Mouse (Mus musculus): ENCODE data around the gene Polg2. TPM values are rescaled to one million over a fixed set of nuclear protein-coding genes. Genes with fewer than 3 reads are reported as not detected.

The Polg2 gene
- total and polyA plus RNA-seq, 3 experiments = 6.3 to 10.7 TPM; not detected in 1

DNA sequence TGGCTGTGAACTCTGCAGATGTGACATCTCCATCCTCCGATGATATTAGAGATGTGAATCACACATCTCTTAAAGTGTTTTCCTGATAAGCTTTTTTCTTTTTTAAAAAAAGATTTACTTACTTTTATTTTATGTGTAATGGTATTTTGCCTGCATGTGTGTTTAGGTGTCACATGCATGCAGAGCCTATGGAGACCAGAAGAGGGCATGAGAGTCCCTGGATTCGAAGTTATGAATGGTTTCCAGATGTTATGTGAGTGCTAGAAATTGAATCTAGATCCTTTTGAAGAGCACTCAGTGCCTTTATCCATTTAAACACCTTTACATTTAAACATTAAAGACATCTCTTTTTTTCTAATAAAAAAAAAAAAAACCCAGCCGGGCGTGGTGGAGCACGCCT, 34.4 kb downstream of the Polg2 start (continued):
- TF ChIP-seq ZMIZ1 (IDR thresholded peaks at IDR 0.05; ENCODE audit: low read depth, low read length) = no peak
- TF ChIP-seq GABPA (IDR thresholded peaks at IDR 0.05; ENCODE audit: low read depth, low read length) = no peak
- no peak for TF ChIP-seq NELFE (IDR thresholded peaks at IDR 0.05; ENCODE audit: low read depth, low read length)
- TF ChIP-seq MXI1 (IDR thresholded peaks at IDR 0.05; ENCODE audit: low read depth, low read length) = no peak
- no peak for TF ChIP-seq E2F4 (IDR thresholded peaks at IDR 0.05; ENCODE audit: borderline replicate concordance, low read depth, low read length)
- peak; percentile 89 for TF ChIP-seq SMC3 (IDR thresholded peaks at IDR 0.05; ENCODE audit: low read depth, low read length)
- no peak for TF ChIP-seq POLR2AphosphoS5 (IDR thresholded peaks at IDR 0.05; ENCODE audit: borderline replicate concordance, low read depth, low read length)
- no peak for TF ChIP-seq MYB (IDR thresholded peaks at IDR 0.05; ENCODE audit: low read depth, low read length)
- TF ChIP-seq TCF12 (IDR thresholded peaks at IDR 0.05; ENCODE audit: low read depth, low read length) = no peak
- no peak for TF ChIP-seq JUND (IDR thresholded peaks at IDR 0.05; ENCODE audit: low read depth, low read length)
- peak; percentile 84 for TF ChIP-seq RAD21 (IDR thresholded peaks at IDR 0.05; ENCODE audit: low read depth, low read length)
- TF ChIP-seq ETS1 (IDR thresholded peaks at IDR 0.05; ENCODE audit: low read depth, low read length) = no peak
- TF ChIP-seq MYC (IDR thresholded peaks at IDR 0.05; ENCODE audit: low read depth, low read length) = peak; percentile 75
- no peak for TF ChIP-seq TAL1 (IDR thresholded peaks at IDR 0.05; ENCODE audit: low read length)
- TF ChIP-seq MAX (IDR thresholded peaks at IDR 0.05; ENCODE audit: low read length) = no peak
- TF ChIP-seq USF1 (IDR thresholded peaks at IDR 0.05; ENCODE audit: low read depth, low read length) = no peak
- no peak for TF ChIP-seq POLR2AphosphoS2 (IDR thresholded peaks at IDR 0.05; ENCODE audit: low read length)
- no peak for TF ChIP-seq RCOR1 (IDR thresholded peaks at IDR 0.05; ENCODE audit: low read depth, low read length)

DNA sequence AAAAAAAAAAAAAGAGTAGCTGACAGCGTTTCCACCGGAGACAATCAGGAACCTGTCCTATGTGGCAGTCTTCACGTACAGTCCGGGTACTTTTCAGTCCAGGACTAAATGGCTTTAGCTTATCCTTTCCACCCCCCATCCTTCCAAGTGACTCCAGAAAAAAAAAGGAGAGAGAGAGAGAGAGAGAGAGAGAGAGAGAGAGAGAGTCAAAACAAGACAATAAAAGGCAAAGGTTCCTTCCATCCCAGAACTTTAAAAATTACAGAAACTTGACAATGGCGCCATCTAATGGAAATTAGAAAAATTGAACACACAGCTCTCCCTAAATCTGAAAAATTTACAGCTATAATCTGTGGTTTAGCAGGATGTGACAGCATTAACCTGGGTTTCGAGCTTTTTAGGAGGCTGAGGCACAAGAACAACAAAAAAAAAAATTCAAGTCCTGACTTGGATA, 36.9 kb downstream of the Polg2 start:
- TF ChIP-seq GATA1 (IDR thresholded peaks at IDR 0.05; ENCODE audit: low read depth, low read length) (no peak), RAD21 (IDR thresholded peaks at IDR 0.05; ENCODE audit: low read depth, low read length) (peak; percentile 98), SMC3 (IDR thresholded peaks at IDR 0.05; ENCODE audit: low read depth, low read length) (peak; percentile 96), MAFK (IDR thresholded peaks at IDR 0.05; ENCODE audit: borderline replicate concordance, low read depth, low read length) (no peak), JUND (IDR thresholded peaks at IDR 0.05; ENCODE audit: low read depth, low read length) (peak; percentile 84), MAX (IDR thresholded peaks at IDR 0.05; ENCODE audit: low read length) (no peak), ZNF384 (IDR thresholded peaks at IDR 0.05; ENCODE audit: low read depth, low read length) (peak; percentile 75), HCFC1 (IDR thresholded peaks at IDR 0.05; ENCODE audit: low read depth, low read length) (no peak), CTCF (IDR thresholded peaks at IDR 0.05 in 2 of 3, conservative IDR thresholded peaks at IDR 0.05 in 1 of 3; ENCODE audit: control insufficient read depth in 1 of 3, insufficient read depth in 1 of 3, low read depth in 2 of 3, low read length in 3 of 3, poor library complexity in 1 of 3, severe bottlenecking in 1 of 3) (peak in 2 of 3 experiments; percentile 45 to 93; a peak in 4 of 6 replicates), SIN3A (IDR thresholded peaks at IDR 0.05; ENCODE audit: low read length) (peak; percentile 45; the same call in 1 of the 2 replicates), RCOR1 (IDR thresholded peaks at IDR 0.05; ENCODE audit: low read depth, low read length) (peak; percentile 28; the same call in 1 of the 2 replicates), POLR2A (IDR thresholded peaks at IDR 0.05; ENCODE audit: control insufficient read depth in 1 of 2, insufficient read depth in 1 of 2, low read depth in 1 of 2, low read length in 2 of 2, poor library complexity in 1 of 2) (no peak), ZC3H11A (IDR thresholded peaks at IDR 0.05; ENCODE audit: low read depth, low read length) (peak; percentile 99)
- no peaks in the 10 kb centered on the region for H3K36me3 ChIP-seq (ENCODE audit: control insufficient read depth in 1 of 2, insufficient read depth in 2 of 2, low read length in 2 of 2)
- H3K27ac ChIP-seq (ENCODE audit: control insufficient read depth, low read depth, low read length) = no peak overlapping the region
- H3K4me3 ChIP-seq (ENCODE audit: control insufficient read depth in 1 of 2, insufficient read depth in 1 of 2, low read depth in 2 of 2, low read length in 2 of 2) = no peak overlapping the region
- H3K4me1 ChIP-seq (ENCODE audit: control insufficient read depth in 1 of 2, insufficient read depth in 2 of 2, low read length in 2 of 2) = no peaks in the 10 kb centered on the region
- H3K9ac ChIP-seq (ENCODE audit: control insufficient read depth, low read depth, low read length, poor library complexity, severe bottlenecking) = no peak overlapping the region
- no peaks in the 10 kb centered on the region for H3K79me2 ChIP-seq (ENCODE audit: control insufficient read depth, insufficient read depth, low read length, poor library complexity)
- peak; percentile 77 for DNase-seq (ENCODE audit: low read depth, low spot score)
- H3K27me3 ChIP-seq (ENCODE audit: control insufficient read depth in 1 of 2, insufficient read depth in 2 of 2, low read length in 2 of 2) = no peaks in the 10 kb centered on the region
- H3K9me3 ChIP-seq (replicated peaks; ENCODE audit: insufficient read depth, low read length) = no peaks in the 10 kb centered on the region

All from MEL (cell line).